Mouse (Mus musculus) cerebellum, adult 18-20 months (tissue): ENCODE measurements at regions not wholly inside any gene's neighbourhood (a gene's known extent, or its start where the extent isn't known, plus 50 kb on each side); places are given as distances from the start of the nearest gene placed in this dataset.

Experiments used
- DNase-seq, 2 experiments: peaks; one replicate each; pipeline ENCODE4 v3.0.0; 2021

DNA sequence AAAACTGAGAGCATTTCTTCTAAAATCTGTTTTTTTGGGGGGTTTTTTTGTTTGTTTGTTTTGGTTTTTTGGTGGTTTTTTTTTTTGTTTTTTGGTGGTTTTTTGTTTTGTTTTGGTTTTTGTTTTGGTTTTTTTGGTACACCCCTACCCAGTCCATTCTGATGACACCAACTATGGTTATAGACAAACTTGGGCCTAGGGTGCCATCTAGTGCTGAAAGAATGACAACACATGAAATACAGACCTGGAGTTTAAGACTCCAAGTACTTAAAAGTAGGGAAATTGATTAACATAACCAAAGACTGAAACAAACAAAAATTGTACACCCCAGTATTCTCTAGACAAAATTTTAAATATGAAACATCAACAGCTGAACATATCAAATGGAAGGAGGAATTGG lies 76.0 kb upstream of the Ano5 start:
- peak; percentile 41 to 47 for DNase-seq

DNA sequence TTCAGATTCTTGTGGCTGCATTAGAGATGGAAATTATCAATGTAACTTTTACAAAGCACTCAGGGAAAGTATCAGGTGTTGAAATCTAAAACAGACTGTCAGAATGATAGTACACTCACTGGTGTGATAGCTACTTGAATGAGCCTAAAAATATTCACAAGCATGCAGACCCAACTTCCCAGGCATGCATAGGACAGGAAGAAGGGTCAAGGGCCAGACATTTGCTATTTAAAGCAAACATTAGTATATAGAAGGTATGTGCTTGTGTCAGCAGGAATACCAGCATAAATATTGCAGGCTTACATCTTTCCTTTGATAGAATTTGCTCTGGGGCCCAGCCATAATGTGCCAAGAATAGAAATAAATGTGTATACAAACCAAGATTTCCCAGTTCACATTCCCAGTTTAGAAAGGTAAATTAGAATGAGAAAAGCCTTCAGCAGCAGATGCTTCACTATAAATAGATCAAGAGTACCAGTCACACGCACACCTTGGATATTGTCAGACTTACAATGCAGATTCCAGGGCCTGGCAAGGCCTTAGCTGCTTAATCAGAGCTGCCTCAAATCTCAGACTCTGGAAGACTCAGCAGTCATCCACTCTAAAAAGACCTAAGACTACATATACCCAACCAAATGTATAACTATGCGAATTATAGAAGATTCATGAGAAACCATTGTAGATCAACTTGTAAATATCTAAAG lies 55.7 kb upstream of the Ano5 start:
- DNase-seq = no peak

DNA sequence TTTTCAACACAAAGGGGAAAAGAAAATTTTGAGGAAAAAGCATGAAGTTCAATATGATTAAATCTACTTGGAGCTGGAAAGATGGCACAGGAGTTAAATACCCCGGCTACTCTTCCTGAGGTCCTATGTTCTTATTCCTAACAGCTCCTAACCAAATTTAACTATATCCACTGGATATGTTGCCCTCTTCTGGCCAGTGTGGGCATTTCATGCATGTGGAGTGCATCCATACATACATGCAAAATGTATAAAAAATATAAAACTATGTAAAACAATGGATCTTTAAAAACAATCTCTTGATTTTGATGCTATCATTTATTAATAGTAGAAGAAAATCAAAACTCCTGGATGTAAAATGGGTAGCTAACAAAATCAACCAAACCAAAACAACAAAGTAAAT lies 52.1 kb upstream of the Ano5 start:
- no peak for DNase-seq
